Mouse (Mus musculus) spleen, adult 2 months (tissue): ENCODE data around the gene Zfp791. TPM values are rescaled to one million over a fixed set of nuclear protein-coding genes. Genes with fewer than 3 reads are reported as not detected.
A peak's percentile ranks its signal among the peaks of the same experiment; 100 is the strongest.

Source experiments
- DNase-seq, 2 experiments: peaks; one replicate each; pipeline versions ENCODE4 v3.0.0 to v3.0.0-alpha.2; 2012 to 2021; ENCODE audit warnings: low spot score in 2 of 2, low read depth in 1 of 2
- H3K27ac ChIP-seq: fragments of 200-500 bp; 2 replicates; pipeline ENCODE4 v1.5.1; 2012; ENCODE audit warnings: low read length, inconsistent platforms; ENCODE audit not compliant: insufficient read depth
- H3K27me3 ChIP-seq: fragments of 200-500 bp; 2 replicates; pipeline ENCODE4 v1.6.1; 2012; ENCODE audit warnings: mild to moderate bottlenecking, moderate library complexity, low read length, inconsistent platforms; ENCODE audit not compliant: control insufficient read depth, insufficient read depth
- H3K36me3 ChIP-seq: fragments of 200-500 bp; 2 replicates; pipeline ENCODE4 v1.6.1; 2012; ENCODE audit warnings: mild to moderate bottlenecking, low read length, inconsistent platforms; ENCODE audit not compliant: control insufficient read depth, insufficient read depth
- H3K4me1 ChIP-seq: fragments of 200-500 bp; 2 replicates; pipeline ENCODE4 v1.6.1; 2011; ENCODE audit warnings: inconsistent platforms; ENCODE audit not compliant: control insufficient read depth, insufficient read depth, insufficient read length
- H3K4me3 ChIP-seq: fragments of 200-500 bp; 2 replicates; pipeline ENCODE4 v1.5.1; 2011; ENCODE audit warnings: mild to moderate bottlenecking, inconsistent platforms; ENCODE audit not compliant: insufficient read depth, insufficient read length; ENCODE audit errors: extremely low read depth
- CTCF ChIP-seq: fragments of 200-500 bp; IDR thresholded peaks from 2 replicates; pipeline ENCODE4 v1.5.1; 2011; ENCODE audit warnings: mild to moderate bottlenecking, inconsistent platforms; ENCODE audit not compliant: insufficient read depth, insufficient read length, insufficient replicate concordance; ENCODE audit errors: extremely low read depth
- POLR2A ChIP-seq: fragments of 200-500 bp; IDR thresholded peaks from 2 replicates; pipeline ENCODE4 v1.6.1; 2011; ENCODE audit warnings: low read depth, low read length, inconsistent platforms
- WGBS: fragments of 180-500 bp; shearing (Covaris S2); methylation state at CpG from one replicate; pipeline ENCODE4 v1.1.7; 2018; 5-methylcytosine and 5-hydroxymethylcytosine counted together
- polyA plus RNA-seq: library from polyadenylated mRNA; depleted of rRNA; stranded (reverse); fragments of >200 nt; gene quantifications from 2 replicates; pipeline ENCODE4 v1.2.3, GENCODE M21; 2012

Zfp791 gene
- polyA plus RNA-seq, 1 experiment: 0.05 TPM

DNA sequence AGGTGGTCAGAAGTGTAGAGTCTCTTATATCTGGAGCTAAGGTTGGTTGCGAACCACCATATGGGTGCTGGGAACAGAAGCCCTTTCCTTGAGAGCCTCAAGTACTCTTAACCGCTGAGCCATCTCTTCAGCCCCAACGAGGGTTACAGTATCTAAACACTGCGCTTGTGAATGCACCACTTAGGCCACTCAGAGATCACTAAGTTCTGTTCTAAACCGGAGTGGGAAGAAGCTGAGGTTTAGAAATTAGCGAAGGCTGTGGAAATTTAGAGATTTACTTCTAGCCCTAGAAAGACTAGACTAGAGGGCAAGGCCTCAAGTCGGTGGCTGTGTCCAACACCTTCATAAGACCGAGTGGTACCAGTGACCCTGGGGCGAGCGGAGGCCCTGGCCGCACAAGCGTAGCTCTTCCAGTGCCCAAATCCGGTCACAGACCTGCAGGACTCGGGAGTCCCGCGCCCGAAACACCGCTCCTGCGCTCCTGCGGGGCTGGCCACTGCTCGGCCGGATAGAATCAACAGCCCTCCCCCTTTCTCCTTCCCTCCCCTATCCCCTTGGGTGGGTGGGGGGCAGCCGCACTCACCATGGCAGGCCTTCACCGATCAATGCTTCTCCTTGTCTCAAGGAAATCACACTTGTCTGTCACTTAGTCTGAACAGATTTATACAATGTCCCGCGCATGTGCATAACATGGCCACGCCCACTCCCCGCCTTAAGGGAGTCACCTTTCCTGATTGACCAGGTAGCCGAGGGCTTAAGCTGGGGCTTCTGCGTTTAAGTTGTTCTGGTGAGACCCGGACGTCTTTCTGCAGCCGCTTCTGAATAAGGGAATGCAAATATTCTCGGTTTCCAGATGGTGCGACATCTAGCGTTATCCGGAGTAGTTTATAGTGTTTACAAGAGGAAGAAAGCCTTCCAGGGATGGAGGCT lies 3.6 kb downstream of the Zfp791 start:
- no peaks in the 10 kb centered on the region for H3K4me1 ChIP-seq
- peak in 1 of 2 experiments; percentile 48 for DNase-seq
- H3K27ac ChIP-seq: no peak overlapping the region
- peak overlapping the region; percentile 52; the same call in 1 of the 2 replicates for H3K4me3 ChIP-seq
- 14% methylated on average over 37 of the region's 37 CpGs for WGBS
- H3K27me3 ChIP-seq: no peaks in the 10 kb centered on the region
- no peaks in the 10 kb centered on the region for H3K36me3 ChIP-seq
- TF ChIP-seq POLR2A (no peak), CTCF (no peak)

DNA sequence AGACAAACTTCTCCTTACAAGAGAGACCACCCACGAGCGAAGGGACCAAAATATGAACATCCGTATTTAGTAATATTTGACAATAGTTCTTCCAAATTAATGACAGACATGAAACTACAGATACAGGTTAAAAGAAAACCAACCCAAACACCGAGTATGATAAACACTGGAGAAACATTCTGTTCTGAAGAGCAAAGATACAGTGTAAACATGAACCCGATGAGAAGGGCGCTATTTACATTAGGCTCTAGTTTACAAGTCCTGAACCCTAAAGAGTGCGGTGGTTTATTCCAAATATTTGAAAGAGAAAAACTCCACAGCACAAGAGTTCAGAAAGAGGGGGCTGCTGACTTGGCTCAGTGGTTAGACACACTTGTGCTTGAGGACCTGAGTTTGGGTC lies 5.9 kb downstream of the Zfp791 start:
- H3K4me1 ChIP-seq: no peaks in the 10 kb centered on the region
- no peaks in the 10 kb centered on the region for H3K36me3 ChIP-seq
- H3K27me3 ChIP-seq: no peaks in the 10 kb centered on the region
- 90% methylated on average over 7 of the region's 7 CpGs for WGBS
- TF ChIP-seq POLR2A (no peak), CTCF (no peak)
- H3K4me3 ChIP-seq: no peak overlapping the region
- no peak overlapping the region for H3K27ac ChIP-seq
- no peak for DNase-seq

DNA sequence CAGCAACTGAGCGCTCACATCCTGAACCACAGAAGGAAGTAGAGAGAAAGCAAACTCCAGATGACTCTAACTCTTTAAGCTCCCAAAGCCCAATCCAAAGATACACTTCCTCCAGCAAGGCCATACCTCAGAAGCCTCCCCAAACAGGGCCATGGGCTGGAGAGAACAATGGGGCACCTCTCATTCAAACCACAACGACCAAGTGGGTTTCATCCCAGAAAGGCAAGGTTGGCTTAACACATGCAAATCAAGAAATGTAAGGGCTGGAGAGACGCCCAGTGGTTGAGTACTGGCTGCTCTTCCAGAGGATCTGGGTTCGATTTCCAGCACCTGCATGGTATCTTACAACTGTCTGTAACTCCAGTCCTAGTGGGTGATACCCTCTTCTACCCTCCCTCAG lies 7.4 kb downstream of the Zfp791 start:
- Histone ChIP-seq H3K27me3 (no peaks in the 10 kb centered on the region), H3K27ac (no peak overlapping the region), H3K4me3 (no peak overlapping the region), H3K4me1 (no peaks in the 10 kb centered on the region), H3K36me3 (no peaks in the 10 kb centered on the region)
- DNase-seq: no peak
- TF ChIP-seq POLR2A (no peak), CTCF (no peak)
- WGBS: 65% methylated on average over 4 of the region's 4 CpGs

DNA sequence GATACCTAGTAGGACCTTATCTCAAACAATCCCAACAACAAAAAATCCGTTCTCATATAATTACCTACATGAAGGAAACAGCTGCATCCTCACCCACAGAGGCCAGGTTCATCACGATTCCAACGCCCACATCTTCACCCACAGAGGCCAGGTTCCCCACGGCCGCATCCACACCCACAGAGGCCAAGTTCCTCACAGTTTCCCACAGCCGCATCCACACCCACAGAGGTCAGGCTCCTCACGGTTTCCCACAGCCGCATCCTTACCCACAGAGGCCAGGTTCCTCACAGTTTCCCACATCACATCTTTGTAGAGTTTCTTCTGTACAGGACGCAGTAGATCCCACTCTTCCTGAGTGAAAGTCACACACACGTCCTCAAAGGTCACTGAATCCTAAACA lies 9.7 kb downstream of the Zfp791 start:
- Histone ChIP-seq H3K27me3 (no peaks in the 10 kb centered on the region), H3K4me1 (no peaks in the 10 kb centered on the region), H3K4me3 (no peak overlapping the region), H3K36me3 (no peaks in the 10 kb centered on the region), H3K27ac (no peak overlapping the region)
- TF ChIP-seq POLR2A (no peak), CTCF (no peak)
- DNase-seq: no peak
- 82% methylated on average over 10 of the region's 10 CpGs for WGBS

DNA sequence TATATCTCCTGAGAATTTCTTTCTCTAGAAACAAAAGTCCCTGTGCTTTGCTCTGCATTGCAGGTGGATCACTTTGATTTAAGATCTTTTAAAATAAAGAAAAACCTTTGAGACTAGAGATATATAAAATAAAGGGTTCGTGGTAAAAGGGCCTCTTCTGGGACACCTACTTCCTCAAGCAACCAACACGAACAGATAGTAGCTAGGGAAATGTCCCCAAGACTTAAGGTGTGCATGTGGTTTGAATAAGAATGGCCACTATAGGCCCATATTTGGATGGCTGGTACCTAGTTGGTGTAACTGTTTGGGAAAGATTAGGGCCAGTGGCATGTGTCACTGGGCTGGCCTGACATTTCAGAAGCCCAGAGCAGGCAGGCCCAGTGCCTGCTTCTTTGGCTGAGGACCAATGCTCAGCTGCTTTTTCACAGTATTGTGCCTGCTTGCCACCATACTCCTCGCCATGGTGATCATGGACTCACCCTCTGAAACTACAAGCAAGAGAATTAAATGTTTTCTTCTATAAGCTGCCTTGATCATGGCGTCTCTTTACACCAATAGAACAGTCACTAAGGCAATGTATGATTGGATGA lies 22.7 kb downstream of the Zfp791 start:
- H3K27me3 ChIP-seq: no peaks in the 10 kb centered on the region
- H3K36me3 ChIP-seq: peaks cover 24% of the 10 kb centered on the region
- no peak for DNase-seq
- no peak overlapping the region for H3K4me3 ChIP-seq
- no peaks in the 10 kb centered on the region for H3K4me1 ChIP-seq
- H3K27ac ChIP-seq: no peak overlapping the region
- 67% methylated on average over 4 of the region's 4 CpGs for WGBS
- TF ChIP-seq POLR2A (no peak), CTCF (no peak)

DNA sequence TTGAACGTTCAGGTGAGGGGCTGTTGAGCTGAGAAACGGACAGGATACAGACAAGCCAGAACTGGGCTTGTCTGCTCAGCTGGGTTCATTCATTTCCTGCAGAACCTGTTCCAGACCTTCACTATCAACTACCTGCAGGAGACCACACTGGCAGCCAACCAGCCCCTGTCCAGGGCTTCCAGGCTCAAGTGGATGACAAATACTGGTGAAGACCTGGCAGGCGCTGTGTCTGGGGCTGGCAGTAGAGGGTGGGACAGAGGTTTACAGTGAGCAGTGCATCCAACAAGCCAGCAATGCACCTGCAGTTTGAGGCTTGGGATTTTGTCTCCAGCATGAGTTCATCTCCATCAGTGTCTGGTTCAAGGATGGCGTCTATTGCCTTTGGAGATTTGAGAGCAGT lies 26.0 kb downstream of the Zfp791 start:
- no peak overlapping the region for H3K27ac ChIP-seq
- H3K4me1 ChIP-seq: no peaks in the 10 kb centered on the region
- no peak for DNase-seq
- no peaks in the 10 kb centered on the region for H3K27me3 ChIP-seq
- 88% methylated on average over 4 of the region's 4 CpGs for WGBS
- peaks cover 50% of the 10 kb centered on the region for H3K36me3 ChIP-seq
- no peak overlapping the region for H3K4me3 ChIP-seq
- TF ChIP-seq POLR2A: no peak
- no peak for TF ChIP-seq CTCF

DNA sequence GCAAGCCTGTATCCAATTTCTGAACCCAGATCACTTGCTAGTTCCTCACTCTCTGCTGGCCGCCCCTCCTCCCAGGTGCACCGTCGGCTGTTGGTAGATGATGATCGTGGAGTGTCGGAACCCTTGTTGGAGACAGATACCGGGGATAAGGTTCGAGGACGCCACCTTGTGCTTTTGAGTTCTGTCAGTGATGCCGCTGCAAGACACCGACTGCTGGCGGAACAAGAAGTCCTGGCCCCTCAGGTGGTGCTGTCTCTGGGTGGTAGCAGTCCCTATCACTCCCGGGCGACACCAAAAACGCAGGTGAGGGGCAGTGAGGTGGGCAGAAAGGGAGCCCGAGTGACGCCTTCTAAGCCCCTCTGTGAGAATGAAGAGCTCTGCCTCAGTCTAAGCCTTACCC lies 26.7 kb downstream of the Zfp791 start:
- Histone ChIP-seq H3K4me3 (no peak overlapping the region), H3K4me1 (no peaks in the 10 kb centered on the region), H3K27ac (no peak overlapping the region), H3K36me3 (peaks cover 55% of the 10 kb centered on the region), H3K27me3 (no peaks in the 10 kb centered on the region)
- 97% methylated on average over 16 of the region's 16 CpGs for WGBS
- no peak for TF ChIP-seq CTCF
- TF ChIP-seq POLR2A: no peak
- no peak for DNase-seq
